Mouse (Mus musculus) cerebellum, adult 2 months (tissue): ENCODE data around the gene Veph1. TPM values are rescaled to one million over a fixed set of nuclear protein-coding genes. Genes with fewer than 3 reads are reported as not detected.
A peak's percentile ranks its signal among the peaks of the same experiment; 100 is the strongest.

ENCODE experiments used
- DNase-seq, 2 experiments: peaks; one replicate each; pipeline ENCODE4 v3.0.0; 2021
- H3K27ac ChIP-seq: fragments of 200-500 bp; 2 replicates; pipeline ENCODE4 v1.5.1; 2012; ENCODE audit warnings: low read length, control low read depth, inconsistent platforms; ENCODE audit not compliant: insufficient read depth
- H3K27me3 ChIP-seq: fragments of 200-500 bp; 2 replicates; pipeline ENCODE4 v1.6.1; 2012; ENCODE audit warnings: inconsistent platforms, mild to moderate bottlenecking, low read length, moderate library complexity; ENCODE audit not compliant: control insufficient read depth, insufficient read depth
- H3K4me1 ChIP-seq: fragments of 200-500 bp; 2 replicates; pipeline ENCODE4 v1.6.1; 2011; ENCODE audit warnings: low read length; ENCODE audit not compliant: control insufficient read depth, insufficient read depth
- H3K4me3 ChIP-seq: fragments of 200-500 bp; replicated peaks from 2 replicates; pipeline ENCODE3; 2011; ENCODE audit warnings: mild to moderate bottlenecking, low read depth, low read length, control low read depth; ENCODE audit not compliant: insufficient read depth
- CTCF ChIP-seq: fragments of 200-500 bp; IDR thresholded peaks from 2 replicates; pipeline ENCODE4 v1.5.1; 2011; ENCODE audit warnings: low read depth, mild to moderate bottlenecking, control low read depth, low read length, moderate library complexity, borderline replicate concordance; ENCODE audit not compliant: insufficient read depth
- POLR2A ChIP-seq: fragments of 200-500 bp; IDR thresholded peaks from 2 replicates; pipeline ENCODE4 v1.6.1; 2011; ENCODE audit warnings: low read length, control low read depth, borderline replicate concordance; ENCODE audit not compliant: insufficient read depth
- WGBS: fragments of 180-500 bp; shearing (Covaris S2); methylation state at CpG from one replicate; pipeline ENCODE4 v1.1.7; 2018; 5-methylcytosine and 5-hydroxymethylcytosine counted together
- polyA plus RNA-seq: library from polyadenylated mRNA; depleted of rRNA; stranded (reverse); fragments of >200 nt; gene quantifications from 2 replicates; pipeline ENCODE4 v1.2.3, GENCODE M21; 2012; rRNA removed

Gene Veph1
- polyA plus RNA-seq = 0.02 and 0.08 TPM in 2 replicates

- H3K4me3 ChIP-seq = no peak within 1 kb of the TSS
- 7% methylated on average over 11 of the region's 11 CpGs for WGBS
- H3K27ac ChIP-seq = no peak within 1 kb of the TSS
- TF ChIP-seq CTCF (no peak), POLR2A (no peak)
- no peaks in the 10 kb centered on the region for H3K27me3 ChIP-seq
- no peaks in the 10 kb centered on the region; the same call in 1 of the 2 replicates for H3K4me1 ChIP-seq
- no peak for DNase-seq
Measured at GRCm38 (mm10) chr3:66296545-66296944, at the start of gene Veph1. Veph1 (minus strand) TSS chr3:66296837.

- H3K4me3 ChIP-seq = no peak overlapping the region
- WGBS = 85% methylated on average over 2 of the region's 2 CpGs
- no peak for TF ChIP-seq POLR2A
- DNase-seq = no peak
- no peaks in the 10 kb centered on the region for H3K4me1 ChIP-seq
- no peaks in the 10 kb centered on the region for H3K27me3 ChIP-seq
- no peak overlapping the region for H3K27ac ChIP-seq
Measured at GRCm38 (mm10) chr3:66340742-66341141, 44.1 kb upstream of the Veph1 start.

DNA sequence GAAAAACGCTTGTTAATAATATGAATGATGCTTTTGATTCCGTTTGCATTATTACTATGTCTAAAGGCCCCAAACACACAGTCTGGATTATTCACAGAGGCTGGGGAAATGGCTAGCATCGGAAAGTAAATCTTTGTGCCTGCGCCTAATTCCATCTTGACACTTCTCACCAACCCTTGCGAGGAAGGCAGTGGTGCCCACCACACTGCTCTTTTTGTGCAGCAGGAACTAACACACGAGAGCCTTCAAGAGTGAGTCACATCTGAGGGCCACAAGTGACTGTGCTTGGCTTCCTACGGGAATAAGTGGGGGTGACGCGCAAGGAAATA, 35.7 kb upstream of the Veph1 start:
- H3K27me3 ChIP-seq = no peaks in the 10 kb centered on the region
- no peak for DNase-seq

GRCm38 (mm10) chr3:66331592-66332400, 35.2 kb upstream of the Veph1 start:
- peak; percentile 23 to 40 for DNase-seq
- TF ChIP-seq CTCF (peak; percentile 59; the same call in 1 of the 2 replicates), POLR2A (no peak)
- H3K4me3 ChIP-seq = no peak overlapping the region
- H3K27me3 ChIP-seq = no peaks in the 10 kb centered on the region
- H3K4me1 ChIP-seq = no peaks in the 10 kb centered on the region
- H3K27ac ChIP-seq = no peak overlapping the region
- WGBS = 44% methylated on average over 12 of the region's 12 CpGs

More for the DNA sequence above, 35.7 kb upstream of the Veph1 start:
- 87% methylated on average over 9 of the region's 9 CpGs for WGBS
- no peaks in the 10 kb centered on the region for H3K4me1 ChIP-seq
- no peak overlapping the region for H3K4me3 ChIP-seq
- TF ChIP-seq CTCF = no peak
- TF ChIP-seq POLR2A = no peak
- H3K27ac ChIP-seq = no peak overlapping the region

GRCm38 (mm10) chr3:66330896-66331579, 34.4 kb upstream of the Veph1 start:
- TF ChIP-seq POLR2A = no peak
- TF ChIP-seq CTCF = no peak
- Histone ChIP-seq H3K27ac (no peak overlapping the region), H3K4me1 (no peaks in the 10 kb centered on the region), H3K4me3 (no peak overlapping the region), H3K27me3 (no peaks in the 10 kb centered on the region)
- DNase-seq = no peak
- 85% methylated on average over 15 of the region's 15 CpGs for whole genome bisulfite sequencing

DNA sequence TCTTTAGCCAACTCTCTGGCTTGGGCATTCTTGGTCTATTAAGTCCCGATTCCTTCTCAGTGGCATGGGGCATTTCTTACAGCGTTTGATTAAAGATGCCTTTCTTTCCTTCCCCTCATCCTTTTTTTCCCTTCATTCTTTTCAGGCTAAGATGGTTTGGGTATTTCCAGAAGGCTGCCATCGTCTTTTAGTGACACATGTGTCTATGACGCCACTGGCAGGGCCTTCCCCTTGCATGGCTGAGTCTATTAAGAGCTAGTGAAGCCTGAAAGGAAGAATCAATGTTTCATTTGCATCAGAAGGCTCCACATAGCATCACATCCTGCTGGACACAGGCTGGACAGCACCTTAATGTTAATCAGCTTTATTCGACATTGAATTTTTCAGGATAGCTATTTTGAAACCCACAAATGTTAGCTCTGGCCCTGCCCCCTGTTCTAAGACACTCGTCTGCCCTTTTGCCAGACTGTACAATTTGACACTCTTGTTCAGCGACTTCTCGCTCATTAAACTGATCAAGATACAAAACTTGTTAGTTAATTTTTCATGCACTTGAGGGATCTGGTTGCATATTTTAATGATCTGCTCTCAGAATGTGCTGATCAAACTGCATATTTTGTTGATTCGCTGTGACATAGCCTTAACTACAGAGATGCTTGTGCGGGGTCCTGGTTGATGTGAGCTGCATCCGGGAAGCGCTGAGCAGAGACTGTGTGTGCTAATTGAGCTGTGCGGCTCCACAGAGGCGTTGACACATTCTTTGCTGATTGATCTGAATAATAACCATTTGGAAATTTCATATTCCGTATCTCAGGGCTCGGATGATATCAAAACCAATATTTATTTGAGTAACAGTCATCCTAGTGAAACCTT, 29.6 kb upstream of the Veph1 start:
- 42% methylated on average over 16 of the region's 16 CpGs for WGBS

GRCm38 (mm10) chr3:66325486-66325951, 28.9 kb upstream of the Veph1 start:
- no peak for DNase-seq
- no peak overlapping the region for H3K27ac ChIP-seq
- 16% methylated on average over 5 of the region's 5 CpGs for WGBS
- no peaks in the 10 kb centered on the region for H3K4me1 ChIP-seq
- no peaks in the 10 kb centered on the region for H3K27me3 ChIP-seq
- H3K4me3 ChIP-seq = no peak overlapping the region
- TF ChIP-seq CTCF (no peak), POLR2A (no peak)

More for the DNA sequence above, 29.6 kb upstream of the Veph1 start:
- Histone ChIP-seq H3K4me1 (no peaks in the 10 kb centered on the region), H3K27me3 (no peaks in the 10 kb centered on the region), H3K4me3 (no peak overlapping the region), H3K27ac (no peak overlapping the region)
- TF ChIP-seq POLR2A (no peak), CTCF (no peak)
- no peak for DNase-seq
